Mouse (Mus musculus) limb, embryonic 12.5 days (tissue): ENCODE data around the gene Bdkrb2. TPM values are rescaled to one million over a fixed set of nuclear protein-coding genes. Genes with fewer than 3 reads are reported as not detected.

Source experiments
- ATAC-seq: fragments of 200-750 bp; cut with Nextera tagmentation; 2 replicates; pipeline ENCODE4 v1.8.0; 2017; ENCODE audit warnings: low read depth, moderate TSS enrichment; ENCODE audit not compliant: insufficient number of reproducible peaks, insufficient read depth, low FRiP score, low TSS enrichment
- H3K27ac ChIP-seq: fragments of 300-500 bp; sonication (generic); 2 replicates; pipeline ENCODE4 v1.5.1; 2016; ENCODE audit warnings: mild to moderate bottlenecking, moderate library complexity
- H3K27me3 ChIP-seq: fragments of 300-500 bp; sonication (generic); 2 replicates; pipeline ENCODE4 v1.6.1; 2016; ENCODE audit warnings: mild to moderate bottlenecking, moderate library complexity
- H3K36me3 ChIP-seq: fragments of 300-500 bp; sonication (generic); 2 replicates; pipeline ENCODE4 v1.6.1; 2016; ENCODE audit warnings: mild to moderate bottlenecking, moderate library complexity
- H3K4me1 ChIP-seq: fragments of 300-500 bp; sonication (generic); replicated peaks from 2 replicates; pipeline ENCODE4 v1.6.1; 2016
- H3K4me2 ChIP-seq: fragments of 300-500 bp; sonication (generic); 2 replicates; pipeline ENCODE4 v1.6.1; 2016; ENCODE audit warnings: mild to moderate bottlenecking, moderate library complexity
- H3K4me3 ChIP-seq: fragments of 300-500 bp; sonication (generic); replicated peaks from 2 replicates; pipeline ENCODE4 v1.5.1; 2016; ENCODE audit warnings: mild to moderate bottlenecking
- H3K9ac ChIP-seq: fragments of 300-500 bp; sonication (generic); replicated peaks from 2 replicates; pipeline ENCODE4 v1.6.1; 2016; ENCODE audit warnings: mild to moderate bottlenecking, moderate library complexity
- H3K9me3 ChIP-seq: fragments of 300-500 bp; sonication (generic); 2 replicates; pipeline ENCODE4 v1.6.1; 2016; ENCODE audit warnings: mild to moderate bottlenecking, moderate library complexity
- WGBS: fragments of 180-500 bp; shearing (Covaris S2); methylation state at CpG from one replicate; pipeline ENCODE4 v1.1.7; 2016; 5-methylcytosine and 5-hydroxymethylcytosine counted together
- polyA plus RNA-seq: library from polyadenylated mRNA; unstranded; fragments of >200 nt; fragmentation: Nextera tagmentation; extraction: Ambion mirVana; gene quantifications from 2 replicates; pipeline ENCODE4 v1.2.1, GENCODE M21; 2016

Bdkrb2 gene
- polyA plus RNA-seq, 1 experiment from 2014 or later = 1.5 TPM

GRCm38 (mm10) chr12:105563726-105564275, 775 bp downstream of the Bdkrb2 start:
- H3K27ac ChIP-seq = no peak overlapping the region
- peaks cover 53% of the 10 kb centered on the region for H3K27me3 ChIP-seq
- 7% methylated on average over 25 of the region's 25 CpGs for WGBS
- no peak for ATAC-seq
- H3K9ac ChIP-seq = no peak overlapping the region
- H3K9me3 ChIP-seq = peaks cover 7% of the 10 kb centered on the region
- peaks cover 23% of the 10 kb centered on the region for H3K4me1 ChIP-seq
- H3K4me2 ChIP-seq = peak overlapping the region; percentile 63
- peak overlapping the region; percentile 36 for H3K4me3 ChIP-seq
- no peaks in the 10 kb centered on the region for H3K36me3 ChIP-seq

- no peaks in the 10 kb centered on the region for H3K36me3 ChIP-seq
- H3K4me2 ChIP-seq = no peak overlapping the region
- H3K4me1 ChIP-seq = peaks cover 23% of the 10 kb centered on the region
- 69% methylated on average over 5 of the region's 5 CpGs for WGBS
- H3K27me3 ChIP-seq = peaks cover 53% of the 10 kb centered on the region
- H3K27ac ChIP-seq = no peak overlapping the region
- ATAC-seq = no peak
- no peak overlapping the region for H3K4me3 ChIP-seq
- no peak overlapping the region for H3K9ac ChIP-seq
- H3K9me3 ChIP-seq = peaks cover 7% of the 10 kb centered on the region
Observed at GRCm38 (mm10) chr12:105565221-105565620, 2.2 kb downstream of the Bdkrb2 start.

- WGBS = 53% methylated on average over 3 of the region's 3 CpGs
- Histone ChIP-seq H3K4me2 (no peak overlapping the region), H3K36me3 (no peaks in the 10 kb centered on the region), H3K27ac (no peak overlapping the region), H3K9me3 (peaks cover 4% of the 10 kb centered on the region), H3K27me3 (no peaks in the 10 kb centered on the region), H3K9ac (no peak overlapping the region), H3K4me1 (no peaks in the 10 kb centered on the region), H3K4me3 (no peak overlapping the region)
- no peak for ATAC-seq
Observed at GRCm38 (mm10) chr12:105571867-105572266, 8.8 kb downstream of the Bdkrb2 start.

GRCm38 (mm10) chr12:105572622-105573021, 9.6 kb downstream of the Bdkrb2 start:
- H3K27me3 ChIP-seq = no peaks in the 10 kb centered on the region
- no peak overlapping the region for H3K4me3 ChIP-seq
- no peaks in the 10 kb centered on the region for H3K9me3 ChIP-seq
- no peak overlapping the region for H3K9ac ChIP-seq
- WGBS = 60% methylated on average over 2 of the region's 2 CpGs
- no peaks in the 10 kb centered on the region for H3K4me1 ChIP-seq
- no peaks in the 10 kb centered on the region for H3K36me3 ChIP-seq
- ATAC-seq = no peak
- H3K27ac ChIP-seq = no peak overlapping the region
- no peak overlapping the region for H3K4me2 ChIP-seq

GRCm38 (mm10) chr12:105574356-105574755, 11.3 kb downstream of the Bdkrb2 start:
- Histone ChIP-seq H3K36me3 (no peaks in the 10 kb centered on the region), H3K27me3 (no peaks in the 10 kb centered on the region), H3K9ac (no peak overlapping the region), H3K4me2 (no peak overlapping the region), H3K4me1 (no peaks in the 10 kb centered on the region), H3K27ac (no peak overlapping the region), H3K9me3 (no peaks in the 10 kb centered on the region), H3K4me3 (no peak overlapping the region)
- no peak for ATAC-seq
- WGBS = 82% methylated on average over 4 of the region's 4 CpGs

GRCm38 (mm10) chr12:105580490-105580889, 17.5 kb downstream of the Bdkrb2 start:
- H3K4me2 ChIP-seq = no peak overlapping the region
- H3K9me3 ChIP-seq = no peaks in the 10 kb centered on the region
- H3K4me1 ChIP-seq = peaks cover 19% of the 10 kb centered on the region
- H3K4me3 ChIP-seq = no peak overlapping the region
- no peak overlapping the region for H3K9ac ChIP-seq
- H3K27ac ChIP-seq = no peak overlapping the region
- 85% methylated on average over 17 of the region's 17 CpGs for WGBS
- ATAC-seq = no peak
- H3K27me3 ChIP-seq = no peaks in the 10 kb centered on the region; the same call in 1 of the 2 replicates
- no peaks in the 10 kb centered on the region for H3K36me3 ChIP-seq

GRCm38 (mm10) chr12:105582486-105582885, 19.5 kb downstream of the Bdkrb2 start:
- no peaks in the 10 kb centered on the region for H3K36me3 ChIP-seq
- no peak overlapping the region for H3K9ac ChIP-seq
- no peak overlapping the region for H3K4me2 ChIP-seq
- WGBS = 63% methylated on average over 9 of the region's 9 CpGs
- ATAC-seq = no peak
- peaks cover 19% of the 10 kb centered on the region for H3K4me1 ChIP-seq
- H3K27ac ChIP-seq = no peak overlapping the region
- peaks cover 7% of the 10 kb centered on the region; the same call in 1 of the 2 replicates for H3K27me3 ChIP-seq
- H3K9me3 ChIP-seq = no peaks in the 10 kb centered on the region
- no peak overlapping the region for H3K4me3 ChIP-seq

- Histone ChIP-seq H3K36me3 (no peaks in the 10 kb centered on the region), H3K27me3 (peaks cover 7% of the 10 kb centered on the region; the same call in 1 of the 2 replicates), H3K9ac (no peak overlapping the region), H3K9me3 (no peaks in the 10 kb centered on the region), H3K4me2 (no peak overlapping the region), H3K27ac (no peak overlapping the region), H3K4me3 (no peak overlapping the region), H3K4me1 (peaks cover 19% of the 10 kb centered on the region)
- ATAC-seq = no peak
- WGBS = 21% methylated on average over 2 of the region's 2 CpGs
Observed at GRCm38 (mm10) chr12:105583484-105583883, 20.5 kb downstream of the Bdkrb2 start.

GRCm38 (mm10) chr12:105584851-105585250, 21.8 kb downstream of the Bdkrb2 start:
- 0 out of 2 replicates have a peak overlapping the region, but pooled peaks have one; percentile 1 for H3K9ac ChIP-seq
- peaks cover 19% of the 10 kb centered on the region for H3K4me1 ChIP-seq
- no peak for ATAC-seq
- H3K27ac ChIP-seq = no peak overlapping the region
- 21% methylated on average over 12 of the region's 12 CpGs for WGBS
- H3K4me3 ChIP-seq = no peak overlapping the region
- H3K4me2 ChIP-seq = no peak overlapping the region
- H3K36me3 ChIP-seq = no peaks in the 10 kb centered on the region
- H3K9me3 ChIP-seq = no peaks in the 10 kb centered on the region
- H3K27me3 ChIP-seq = peaks cover 7% of the 10 kb centered on the region; the same call in 1 of the 2 replicates

GRCm38 (mm10) chr12:105587526-105587925, 24.5 kb downstream of the Bdkrb2 start:
- Histone ChIP-seq H3K4me3 (no peak overlapping the region), H3K9me3 (no peaks in the 10 kb centered on the region), H3K4me1 (peaks cover 11% of the 10 kb centered on the region), H3K36me3 (no peaks in the 10 kb centered on the region), H3K27ac (no peak overlapping the region), H3K27me3 (peaks cover 7% of the 10 kb centered on the region; the same call in 1 of the 2 replicates), H3K9ac (no peak overlapping the region), H3K4me2 (no peak overlapping the region)
- ATAC-seq = no peak
- WGBS = 84% methylated on average over 8 of the region's 8 CpGs

GRCm38 (mm10) chr12:105590786-105591185, 27.8 kb downstream of the Bdkrb2 start:
- no peak overlapping the region for H3K27ac ChIP-seq
- H3K4me1 ChIP-seq = no peaks in the 10 kb centered on the region
- 71% methylated on average over 7 of the region's 7 CpGs for WGBS
- no peak overlapping the region for H3K4me3 ChIP-seq
- H3K36me3 ChIP-seq = no peaks in the 10 kb centered on the region
- H3K9me3 ChIP-seq = no peaks in the 10 kb centered on the region
- ATAC-seq = no peak
- H3K27me3 ChIP-seq = peaks cover 7% of the 10 kb centered on the region; the same call in 1 of the 2 replicates
- no peak overlapping the region for H3K4me2 ChIP-seq
- H3K9ac ChIP-seq = no peak overlapping the region

GRCm38 (mm10) chr12:105592361-105592761, 29.3 kb downstream of the Bdkrb2 start:
- Histone ChIP-seq H3K9me3 (no peaks in the 10 kb centered on the region), H3K9ac (no peak overlapping the region), H3K4me3 (no peak overlapping the region), H3K27ac (no peak overlapping the region), H3K36me3 (no peaks in the 10 kb centered on the region), H3K4me1 (no peaks in the 10 kb centered on the region), H3K4me2 (no peak overlapping the region), H3K27me3 (no peaks in the 10 kb centered on the region)
- 95% methylated on average over 23 of the region's 23 CpGs for WGBS
- ATAC-seq = no peak
